Comparison of ENCODE assay signal across 14 mouse cellular contexts in genomic region chr4:142254088-142254487, GRCm38 (mm10). TPM values are rescaled to one million over a fixed set of nuclear protein-coding genes. Genes with fewer than 3 reads are reported as not detected.
A peak's percentile ranks its signal among the peaks of the same experiment; 100 is the strongest.
DNase-seq lines count a peak whose midpoint lies in the region; ATAC-seq and TF ChIP-seq lines count a peak whose summit lies in the region.
"Had no signal": no experiment of that assay in that cellular context is flagged by ENCODE, and none has a peak within 500 bp of the region (broad histone marks: within the 10 kb centered on the region; RNA-seq: fewer than 3 reads in every experiment).

No protein-coding gene starts in this region.

- H3K9ac ChIP-seq in hindbrain, embryonic 11.5 days (ENCODE audit: low read depth, low read length): no peak overlapping the region
- no peak overlapping the region for H3K9ac ChIP-seq in hindbrain, embryonic 16.5 days (ENCODE audit: low read depth, low read length)
- H3K9ac ChIP-seq in lung, postnatal 0 days (replicated peaks; ENCODE audit: low read depth): no peak overlapping the region
- H3K9ac ChIP-seq: forebrain, embryonic 12.5 days; midbrain, embryonic 13.5 days; neural tube, embryonic 15.5 days had no signal

- no peak overlapping the region for H3K4me2 ChIP-seq in hindbrain, embryonic 11.5 days (replicated peaks; ENCODE audit: low read depth, low read length)
- no peak overlapping the region for H3K4me2 ChIP-seq in hindbrain, embryonic 16.5 days (ENCODE audit: low read length)
- no peak overlapping the region for H3K4me2 ChIP-seq in lung, postnatal 0 days (replicated peaks; ENCODE audit: low read depth, low read length)
- H3K4me2 ChIP-seq: forebrain, embryonic 12.5 days; midbrain, embryonic 13.5 days; neural tube, embryonic 15.5 days had no signal

- TF ChIP-seq EP300 in lung, postnatal 0 days (IDR thresholded peaks at IDR 0.05): no peak

- H3K4me1 ChIP-seq in hindbrain, embryonic 11.5 days (replicated peaks; ENCODE audit: control insufficient read depth, insufficient read depth, low read length): no peaks in the 10 kb centered on the region
- H3K4me1 ChIP-seq in hindbrain, embryonic 16.5 days (ENCODE audit: control insufficient read depth, insufficient read depth, low read depth, low read length): no peaks in the 10 kb centered on the region
- no peaks in the 10 kb centered on the region for H3K4me1 ChIP-seq in lung, postnatal 0 days (ENCODE audit: insufficient read depth, low read depth, low read length)
- H3K4me1 ChIP-seq in olfactory bulb, adult 2 months (ENCODE audit: control insufficient read depth, insufficient read depth, low read length): peaks cover 22% of the 10 kb centered on the region

- no peak overlapping the region for H3K27ac ChIP-seq in hindbrain, embryonic 11.5 days (ENCODE audit: low read depth, low read length)
- H3K27ac ChIP-seq in hindbrain, embryonic 16.5 days (ENCODE audit: low read depth, low read length): no peak overlapping the region
- H3K27ac ChIP-seq in lung, postnatal 0 days (ENCODE audit: low read length): no peak overlapping the region
- H3K27ac ChIP-seq in olfactory bulb, adult 2 months (ENCODE audit: insufficient read depth, low read depth, low read length): no peak overlapping the region
- H3K27ac ChIP-seq: forebrain, embryonic 12.5 days; limb, embryonic 10.5 days; midbrain, embryonic 13.5 days; neural tube, embryonic 15.5 days had no signal

- H3K9me3 ChIP-seq in hindbrain, embryonic 11.5 days (ENCODE audit: control insufficient read depth, low read length): no peaks in the 10 kb centered on the region
- H3K9me3 ChIP-seq in hindbrain, embryonic 16.5 days (ENCODE audit: control insufficient read depth, low read length): no peaks in the 10 kb centered on the region; the same call in 1 of the 2 replicates
- no peaks in the 10 kb centered on the region for H3K9me3 ChIP-seq in lung, postnatal 0 days (ENCODE audit: low read length)
- H3K9me3 ChIP-seq: forebrain, embryonic 12.5 days; limb, embryonic 10.5 days; midbrain, embryonic 13.5 days; neural tube, embryonic 15.5 days had no signal

- WGBS in hindbrain, embryonic 11.5 days: 73% methylated on average over 6 of the region's 6 CpGs
- 75% methylated on average over 6 of the region's 6 CpGs for WGBS in hindbrain, embryonic 16.5 days
- WGBS in lung, postnatal 0 days: 71% methylated on average over 6 of the region's 6 CpGs
- WGBS in olfactory bulb, adult 2 months: 86% methylated on average over 6 of the region's 6 CpGs

- no peak for ATAC-seq in hindbrain, embryonic 11.5 days (ENCODE audit: low FRiP score)
- no peak for ATAC-seq in hindbrain, embryonic 16.5 days
- no peak for ATAC-seq in lung, postnatal 0 days
- ATAC-seq: activated CD4-positive, CD25-positive, alpha-beta regulatory T cell, adult 4 months; midbrain, embryonic 13.5 days had no signal

- no peak overlapping the region for H3K4me3 ChIP-seq in hindbrain, embryonic 11.5 days (ENCODE audit: low read depth, low read length)
- H3K4me3 ChIP-seq in hindbrain, embryonic 16.5 days (ENCODE audit: low read length): no peak overlapping the region
- no peak overlapping the region for H3K4me3 ChIP-seq in lung, postnatal 0 days (ENCODE audit: low read depth, low read length)
- no peak overlapping the region for H3K4me3 ChIP-seq in olfactory bulb, adult 2 months (ENCODE audit: insufficient read depth, low read depth, low read length)
- H3K4me3 ChIP-seq: forebrain, embryonic 12.5 days; limb, embryonic 10.5 days; midbrain, embryonic 13.5 days; neural tube, embryonic 15.5 days had no signal

- H3K27me3 ChIP-seq in hindbrain, embryonic 11.5 days (ENCODE audit: control insufficient read depth, insufficient read depth, low read length): no peaks in the 10 kb centered on the region
- no peaks in the 10 kb centered on the region for H3K27me3 ChIP-seq in hindbrain, embryonic 16.5 days (replicated peaks; ENCODE audit: control insufficient read depth, insufficient read depth, low read length)
- no peaks in the 10 kb centered on the region for H3K27me3 ChIP-seq in lung, postnatal 0 days (replicated peaks; ENCODE audit: insufficient read depth, low read length)
- H3K27me3 ChIP-seq: forebrain, embryonic 12.5 days; midbrain, embryonic 13.5 days; neural tube, embryonic 15.5 days had no signal

- H3K36me3 ChIP-seq in hindbrain, embryonic 11.5 days (ENCODE audit: control insufficient read depth, insufficient read depth, low read length): no peaks in the 10 kb centered on the region
- no peaks in the 10 kb centered on the region for H3K36me3 ChIP-seq in hindbrain, embryonic 16.5 days (ENCODE audit: control insufficient read depth, insufficient read depth, low read length)
- H3K36me3 ChIP-seq in lung, postnatal 0 days (ENCODE audit: insufficient read depth, low read length): no peaks in the 10 kb centered on the region
- H3K36me3 ChIP-seq: forebrain, embryonic 12.5 days; limb, embryonic 10.5 days; midbrain, embryonic 13.5 days; neural tube, embryonic 15.5 days had no signal

- peak; percentile 42 for DNase-seq in hindbrain, embryonic 11.5 days (ENCODE audit: low spot score)
- no peak for DNase-seq in lung, postnatal 0 days (ENCODE audit: low spot score)
- DNase-seq in lung, postnatal 10 days: no peak
- peak; percentile 79 for DNase-seq in R1 (ENCODE audit: low read depth, low spot score)
- DNase-seq in left cerebral cortex, adult 8-10 months (ENCODE audit: low spot score in 2 of 2): no peak
- DNase-seq: cerebellum, postnatal 36 days; kidney, adult 8-10 months had no signal

- TF ChIP-seq POLR2A in olfactory bulb, adult 2 months (IDR thresholded peaks at IDR 0.05; ENCODE audit: insufficient read depth, low read depth, low read length): no peak

- peak; percentile 53 for TF ChIP-seq CTCF in lung, postnatal 0 days (IDR thresholded peaks at IDR 0.05)
- 0 out of 2 replicates have a peak, but pooled peaks have one; percentile 31 for TF ChIP-seq CTCF in olfactory bulb, adult 2 months (IDR thresholded peaks at IDR 0.05; ENCODE audit: insufficient read depth, low read depth, low read length)

RNA-seq across cellular contexts. Expression of gene Kazn, which starts 14.9 kb away (rescaled TPM):
- 11.3 and 11.8 TPM in 2 replicates for polyA plus RNA-seq in hindbrain, embryonic 11.5 days (2014; fragmentation: Nextera tagmentation; extraction: Ambion mirVana)
- 26.4 and 27.1 TPM in 2 replicates for polyA plus RNA-seq in hindbrain, embryonic 16.5 days (2015; fragmentation: Nextera tagmentation; extraction: Ambion mirVana)
- 6.0 and 8.6 TPM in 2 replicates for polyA plus RNA-seq in lung, postnatal 0 days (2015; fragmentation: Nextera tagmentation; extraction: Ambion mirVana)
- polyA plus RNA-seq in olfactory bulb, adult 2 months (2012; ENCODE audit: insufficient read depth, insufficient read length, low replicate concordance, missing spikeins): not detected in 2 replicates
- total RNA-seq in left cerebral cortex, adult 8-10 months (2022): 100 to 1,000 TPM in 2 of 4 experiments, 10 to 100 TPM in 2; 91.5 to 107 (median 100) TPM
- polyA plus RNA-seq: activated CD4-positive, CD25-positive, alpha-beta regulatory T cell, adult 4 months had no signal

Comparison
In these comparisons a context has a peak if more than half of its experiments do, and no peak if none do; other contexts are left out.
1. DNase-seq: peak in hindbrain, embryonic 11.5 days (single experiment) and R1 (single experiment); none in lung, postnatal 0 days (single experiment), lung, postnatal 10 days (single experiment) and left cerebral cortex, adult 8-10 months (0 of 2).